Mouse (Mus musculus) hindbrain, postnatal 0 days (tissue): Measurements from ENCODE around the gene Kdm5b. TPM values are rescaled to one million over a fixed set of nuclear protein-coding genes. Genes with fewer than 3 reads are reported as not detected.

Source experiments
- ATAC-seq: fragments of 200-750 bp; cut with Nextera tagmentation; 2 replicates; pipeline ENCODE4 v1.8.0; 2017; ENCODE audit warnings: mild to moderate bottlenecking, moderate TSS enrichment, moderate library complexity
- DNase-seq: peaks from one replicate; pipeline ENCODE4 v3.0.0-alpha.2; 2015; ENCODE audit warnings: low spot score
- H3K27ac ChIP-seq: fragments of 300-500 bp; sonication (generic); 2 replicates; pipeline ENCODE4 v1.5.1; 2014; ENCODE audit warnings: mild to moderate bottlenecking
- H3K27me3 ChIP-seq: fragments of 300-500 bp; sonication (generic); 2 replicates; pipeline ENCODE4 v1.6.1; 2014; ENCODE audit warnings: low read length, mixed read lengths; ENCODE audit not compliant: insufficient read depth
- H3K36me3 ChIP-seq: fragments of 300-500 bp; sonication (generic); 2 replicates; pipeline ENCODE4 v1.6.1; 2014; ENCODE audit warnings: low read length, mixed read lengths; ENCODE audit not compliant: insufficient read depth
- H3K4me1 ChIP-seq: fragments of 300-500 bp; sonication (generic); 2 replicates; pipeline ENCODE4 v1.6.1; 2014; ENCODE audit warnings: antibody characterized with exemption, low read length, mixed read lengths; ENCODE audit not compliant: insufficient read depth
- H3K4me2 ChIP-seq: fragments of 300-500 bp; sonication (generic); 2 replicates; pipeline ENCODE4 v1.6.1; 2014; ENCODE audit warnings: low read depth, mild to moderate bottlenecking, low read length, moderate library complexity, mixed read lengths
- H3K4me3 ChIP-seq: fragments of 300-500 bp; sonication (generic); 2 replicates; pipeline ENCODE4 v1.5.1; 2014; ENCODE audit warnings: low read length
- H3K9ac ChIP-seq: fragments of 300-500 bp; sonication (generic); replicated peaks from 2 replicates; pipeline ENCODE4 v1.6.1; 2014; ENCODE audit warnings: mild to moderate bottlenecking, low read length, moderate library complexity, mixed read lengths
- H3K9me3 ChIP-seq: fragments of 300-500 bp; sonication (generic); 2 replicates; pipeline ENCODE4 v1.6.1; 2016; ENCODE audit warnings: low read length, mixed read lengths
- CTCF ChIP-seq: IDR thresholded peaks from 2 replicates; pipeline ENCODE4 v1.5.1; 2016; ENCODE audit warnings: antibody characterized with exemption, control low read depth, low read depth
- WGBS: fragments of 180-500 bp; shearing (Covaris S2); extraction: QIAGEN DNeasy Blood & Tissue Kit; methylation state at CpG from one replicate; pipeline ENCODE4 v1.1.7; 2014; 5-methylcytosine and 5-hydroxymethylcytosine counted together
- polyA plus RNA-seq: library from polyadenylated mRNA; unstranded; fragments of >200 nt; fragmentation: Nextera tagmentation; extraction: Ambion mirVana; gene quantifications from 2 replicates; pipeline ENCODE4 v1.2.1, GENCODE M21; 2015
- total RNA-seq: library from RNA; depleted of rRNA; stranded (reverse); fragments of >200 nt; gene quantifications from 2 replicates; pipeline ENCODE4 v1.2.3, GENCODE M21; 2014

The Kdm5b gene
- total and polyA plus RNA-seq, 2 experiments from 2014 or later, result 42.1 to 59.2 TPM

GRCm38 (mm10) chr1:134646963-134647282 is 87.0 kb downstream of the Kdm5b start:
- peak overlapping the region; percentile 50 for H3K4me3 ChIP-seq
- ATAC-seq, result no peak
- H3K4me2 ChIP-seq, result peak overlapping the region; percentile 81
- H3K27me3 ChIP-seq, result peaks cover 23% of the 10 kb centered on the region
- no peak overlapping the region for H3K27ac ChIP-seq
- H3K36me3 ChIP-seq, result no peaks in the 10 kb centered on the region
- DNase-seq, result no peak
- peak overlapping the region; percentile 40; the same call in 1 of the 2 replicates for H3K9ac ChIP-seq
- TF ChIP-seq CTCF, result no peak
- H3K9me3 ChIP-seq, result no peaks in the 10 kb centered on the region
- peaks cover 12% of the 10 kb centered on the region for H3K4me1 ChIP-seq
- WGBS, result 1% methylated on average over 28 of the region's 28 CpGs

GRCm38 (mm10) chr1:134647591-134647990 is 87.6 kb downstream of the Kdm5b start:
- Histone ChIP-seq H3K4me2 (peak overlapping the region; percentile 81; the same call in 1 of the 2 replicates), H3K4me3 (0 out of 2 replicates have a peak overlapping the region, but pooled peaks have one; percentile 0), H3K4me1 (peaks cover 14% of the 10 kb centered on the region), H3K36me3 (no peaks in the 10 kb centered on the region), H3K9ac (no peak overlapping the region; the same call in 1 of the 2 replicates), H3K9me3 (no peaks in the 10 kb centered on the region), H3K27me3 (peaks cover 23% of the 10 kb centered on the region), H3K27ac (no peak overlapping the region)
- WGBS, result 40% methylated on average over 7 of the region's 7 CpGs
- DNase-seq (no peak), ATAC-seq (no peak)
- TF ChIP-seq CTCF, result no peak

- Histone ChIP-seq H3K4me2 (no peak overlapping the region), H3K4me3 (no peak overlapping the region), H3K27ac (no peak overlapping the region), H3K27me3 (peaks cover 18% of the 10 kb centered on the region), H3K9ac (no peak overlapping the region), H3K36me3 (no peaks in the 10 kb centered on the region), H3K4me1 (peaks cover 14% of the 10 kb centered on the region), H3K9me3 (no peaks in the 10 kb centered on the region)
- 60% methylated on average over 5 of the region's 5 CpGs for WGBS
- no peak for TF ChIP-seq CTCF
- no peak for DNase-seq
- no peak for ATAC-seq
These were observed 90.8 kb downstream of the Kdm5b start for GRCm38 (mm10) chr1:134650816-134651215.

GRCm38 (mm10) chr1:134651268-134651850 is 91.4 kb downstream of the Kdm5b start:
- Histone ChIP-seq H3K27me3 (peaks cover 17% of the 10 kb centered on the region), H3K36me3 (no peaks in the 10 kb centered on the region), H3K4me2 (peak overlapping the region; percentile 19; the same call in 1 of the 2 replicates), H3K27ac (peak overlapping the region; percentile 1; the same call in 1 of the 2 replicates), H3K4me3 (no peak overlapping the region), H3K9ac (no peak overlapping the region), H3K9me3 (no peaks in the 10 kb centered on the region), H3K4me1 (peaks cover 12% of the 10 kb centered on the region)
- peak; percentile 69 for DNase-seq
- ATAC-seq, result peak; percentile 61
- 27% methylated on average over 13 of the region's 13 CpGs for WGBS
- no peak for TF ChIP-seq CTCF

GRCm38 (mm10) chr1:134651851-134652398 is 92.0 kb downstream of the Kdm5b start:
- peaks cover 6% of the 10 kb centered on the region for H3K4me1 ChIP-seq
- TF ChIP-seq CTCF, result no peak
- ATAC-seq (peak; percentile 58), DNase-seq (peak; percentile 54)
- no peaks in the 10 kb centered on the region for H3K9me3 ChIP-seq
- H3K36me3 ChIP-seq, result no peaks in the 10 kb centered on the region
- peak overlapping the region; percentile 1 for H3K27ac ChIP-seq
- H3K27me3 ChIP-seq, result peaks cover 14% of the 10 kb centered on the region; the same call in 1 of the 2 replicates
- H3K4me2 ChIP-seq, result peak overlapping the region; percentile 19; the same call in 1 of the 2 replicates
- H3K4me3 ChIP-seq, result no peak overlapping the region
- WGBS, result 28% methylated on average over 4 of the region's 4 CpGs
- H3K9ac ChIP-seq, result no peak overlapping the region

GRCm38 (mm10) chr1:134653603-134654257 is 93.8 kb downstream of the Kdm5b start:
- H3K9ac ChIP-seq, result no peak overlapping the region
- ATAC-seq (no peak; the same call in 1 of the 2 replicates), DNase-seq (no peak)
- no peak overlapping the region for H3K4me3 ChIP-seq
- H3K36me3 ChIP-seq, result no peaks in the 10 kb centered on the region
- 0 out of 2 replicates have a peak, but pooled peaks cover under 1% of the 10 kb centered on the region for H3K27me3 ChIP-seq
- WGBS, result 25% methylated on average over 10 of the region's 10 CpGs
- no peak overlapping the region for H3K4me2 ChIP-seq
- no peak overlapping the region for H3K27ac ChIP-seq
- no peak for TF ChIP-seq CTCF
- H3K9me3 ChIP-seq, result no peaks in the 10 kb centered on the region
- peaks cover 5% of the 10 kb centered on the region; the same call in 1 of the 2 replicates for H3K4me1 ChIP-seq
